Mouse (Mus musculus) embryonic fibroblast, embryonic 13.5 days (primary cell): ENCODE data around the gene Ube4a. TPM values are rescaled to one million over a fixed set of nuclear protein-coding genes. Genes with fewer than 3 reads are reported as not detected.
A peak's percentile ranks its signal among the peaks of the same experiment; 100 is the strongest.
"Not testable (repeated sequence)": the region's sequence is repeated elsewhere in the genome, so short reads cannot be mapped to it uniquely, and the experiment has no call there.

Experiments used
- H3K27ac ChIP-seq: 2 replicates; pipeline ENCODE4 v1.5.1; 2012; ENCODE audit warnings: low read length, control low read depth, inconsistent platforms; ENCODE audit not compliant: insufficient read depth
- H3K4me1 ChIP-seq: 2 replicates; pipeline ENCODE4 v1.6.1; 2011; ENCODE audit warnings: low read length; ENCODE audit not compliant: control insufficient read depth, insufficient read depth
- H3K4me3 ChIP-seq: 2 replicates; pipeline ENCODE4 v1.5.1; 2011; ENCODE audit warnings: mild to moderate bottlenecking, control low read depth, low read length; ENCODE audit not compliant: insufficient read depth
- CTCF ChIP-seq: IDR thresholded peaks from 2 replicates; pipeline ENCODE4 v1.5.1; 2011; ENCODE audit warnings: mild to moderate bottlenecking, control low read depth, low read length, moderate library complexity, borderline replicate concordance; ENCODE audit not compliant: insufficient read depth
- POLR2A ChIP-seq: IDR thresholded peaks from 2 replicates; pipeline ENCODE4 v1.6.1; 2011; ENCODE audit warnings: low read depth, mild to moderate bottlenecking, control low read depth, low read length, moderate library complexity
- polyA plus RNA-seq: library from polyadenylated mRNA; stranded (reverse); fragments of >200 nt; gene quantifications from 2 replicates; pipeline ENCODE4 v1.2.4, GENCODE M21; 2011; ENCODE audit warnings: low read depth; ENCODE audit not compliant: missing spikeins, insufficient read length

Gene Ube4a
- polyA plus RNA-seq, 1 experiment: 56.9 TPM

DNA sequence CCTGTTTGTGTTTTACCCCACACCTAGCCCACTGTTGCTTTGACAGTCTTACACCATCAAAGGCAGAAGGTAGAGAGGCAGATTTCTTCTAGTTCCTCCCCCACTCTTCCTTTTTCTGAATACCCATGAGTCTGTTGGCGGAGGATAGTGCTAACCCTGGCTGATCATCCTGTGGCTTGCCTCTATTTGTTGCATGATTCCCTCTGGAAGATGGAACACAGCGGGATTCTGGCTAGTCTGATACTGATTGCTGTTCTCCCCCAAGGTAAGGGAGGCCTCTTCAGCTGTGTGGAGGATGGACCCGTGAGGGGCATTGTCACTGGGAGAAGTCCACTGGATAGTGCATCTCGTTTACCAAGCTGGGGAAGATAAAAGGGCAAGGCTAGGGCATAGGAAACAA is 16.3 kb upstream of the Ube4a start, which contains the start of gene Cd3d:
Gene Cd3d (plus strand): TSS at position 111 of the 400 bp plus-strand sequence.
- TF ChIP-seq POLR2A: no peak
- TF ChIP-seq CTCF: no peak
- Histone ChIP-seq H3K27ac (no peak within 1 kb of the TSS), H3K4me3 (no peak within 1 kb of the TSS), H3K4me1 (no peaks in the 10 kb centered on the region)

DNA sequence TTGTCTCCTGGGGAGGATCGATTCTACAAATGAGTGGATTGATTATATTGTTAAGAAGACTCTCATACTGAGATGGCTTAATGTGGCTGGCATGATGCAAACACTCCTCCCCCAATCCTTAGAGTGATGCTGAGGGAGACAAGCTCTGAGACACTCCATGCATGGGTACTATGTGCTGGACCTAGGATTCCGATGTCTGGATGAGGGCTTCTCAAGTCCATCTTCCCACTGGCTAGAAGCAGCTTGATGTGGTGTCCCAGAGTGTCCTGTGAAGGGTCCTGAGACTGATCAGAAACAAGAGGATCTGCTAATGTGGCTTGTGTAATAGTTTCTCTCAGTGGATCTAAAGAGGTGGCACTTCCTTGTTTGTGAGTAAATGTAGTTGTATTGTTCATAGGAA is 15.7 kb upstream of the Ube4a start:
- TF ChIP-seq POLR2A (no peak), CTCF (no peak)
- no peak overlapping the region for H3K27ac ChIP-seq
- H3K4me3 ChIP-seq: no peak overlapping the region
- H3K4me1 ChIP-seq: no peaks in the 10 kb centered on the region

DNA sequence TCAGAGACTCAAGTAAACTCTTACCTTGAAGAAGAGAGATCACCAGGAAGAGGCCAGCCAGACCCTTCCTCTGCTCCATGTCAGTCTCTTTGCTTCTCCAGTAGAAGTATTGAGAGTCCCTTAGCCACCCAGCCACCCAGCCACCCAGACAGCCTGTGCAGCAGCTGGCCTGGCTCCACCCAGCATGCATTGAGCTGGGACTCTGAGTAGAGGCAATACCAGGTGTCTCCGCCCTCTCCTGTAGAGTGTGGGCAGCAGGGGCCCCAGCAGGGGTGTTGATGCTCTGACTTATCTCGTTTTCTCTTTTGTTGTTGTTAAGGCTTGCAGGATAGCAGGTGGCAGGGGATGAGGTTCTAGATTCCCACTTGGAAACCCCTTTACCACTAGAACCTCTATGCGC is 14.8 kb upstream of the Ube4a start, which contains the start of gene Cd3g:
Gene Cd3g (minus strand): TSS at position 190 of the 400 bp plus-strand sequence.
- TF ChIP-seq POLR2A (no peak), CTCF (no peak)
- H3K4me1 ChIP-seq: no peaks in the 10 kb centered on the region
- H3K27ac ChIP-seq: no peak within 1 kb of the TSS
- H3K4me3 ChIP-seq: no peak within 1 kb of the TSS

DNA sequence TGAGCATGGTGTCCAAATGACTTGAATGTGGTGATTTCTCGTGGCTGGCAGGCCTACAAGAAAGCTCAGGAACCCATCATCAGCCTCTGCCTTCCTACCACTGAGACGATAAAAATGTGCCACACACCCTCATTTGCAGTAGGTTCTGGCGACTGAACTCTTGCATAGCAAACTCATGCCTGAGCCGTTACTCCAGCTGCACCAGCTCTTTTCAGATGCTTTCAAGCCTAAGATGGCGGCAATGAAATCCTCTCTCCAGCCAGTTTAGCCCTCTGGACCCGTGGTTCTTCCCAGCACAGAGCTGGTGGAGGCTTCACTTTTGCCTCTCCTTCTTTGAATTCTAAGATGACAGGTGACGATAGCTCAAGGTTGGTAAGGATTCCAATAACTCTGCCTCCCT is 14.4 kb upstream of the Ube4a start:
- no peak for TF ChIP-seq POLR2A
- TF ChIP-seq CTCF: no peak
- Histone ChIP-seq H3K4me1 (no peaks in the 10 kb centered on the region), H3K27ac (no peak overlapping the region), H3K4me3 (no peak overlapping the region)

DNA sequence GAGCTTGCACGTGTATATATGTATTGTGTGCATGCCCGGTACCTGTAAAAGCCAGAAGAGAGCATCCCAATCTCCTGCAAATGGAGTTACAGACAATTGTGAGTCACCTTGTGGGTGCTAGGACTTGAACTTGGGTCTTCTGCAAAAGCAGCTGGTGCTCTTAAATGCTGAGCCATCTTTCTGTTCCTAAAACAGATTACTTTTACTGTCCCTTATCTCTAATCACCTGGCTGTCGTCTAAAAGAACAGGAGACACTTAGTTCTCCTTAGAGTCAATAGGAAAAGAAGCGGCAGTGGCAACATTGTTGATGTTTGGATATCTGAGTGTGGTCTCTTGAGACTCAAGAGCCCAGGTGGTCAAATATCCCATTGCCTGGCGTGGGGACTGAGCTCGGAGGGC is 12.4 kb upstream of the Ube4a start:
- H3K4me1 ChIP-seq: no peaks in the 10 kb centered on the region
- no peak overlapping the region for H3K4me3 ChIP-seq
- no peak overlapping the region for H3K27ac ChIP-seq
- TF ChIP-seq POLR2A (no peak), CTCF (no peak)

DNA sequence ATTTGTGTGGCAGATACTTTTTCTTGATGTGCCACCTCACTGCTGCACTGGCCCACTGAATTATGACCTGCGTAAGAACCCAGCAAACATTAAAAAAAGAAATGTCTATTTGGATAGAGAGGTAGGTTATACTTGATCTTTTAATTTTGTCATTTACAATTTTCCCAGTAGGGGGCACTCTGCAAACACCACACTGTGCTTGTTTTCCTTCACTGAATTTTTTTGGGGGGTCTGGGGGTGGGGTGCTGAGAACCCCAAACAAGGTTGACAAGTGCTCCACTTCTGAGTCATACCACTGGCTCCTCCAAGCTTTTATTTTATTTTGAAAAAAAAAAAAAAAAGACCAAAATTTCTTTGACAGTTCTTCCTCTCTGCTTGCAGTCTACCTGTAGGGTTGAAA is 4.0 kb upstream of the Ube4a start:
- no peak overlapping the region for H3K27ac ChIP-seq
- no peak for TF ChIP-seq POLR2A
- no peak for TF ChIP-seq CTCF
- no peak overlapping the region for H3K4me3 ChIP-seq
- H3K4me1 ChIP-seq: peaks cover 3% of the 10 kb centered on the region; the same call in 1 of the 2 replicates

DNA sequence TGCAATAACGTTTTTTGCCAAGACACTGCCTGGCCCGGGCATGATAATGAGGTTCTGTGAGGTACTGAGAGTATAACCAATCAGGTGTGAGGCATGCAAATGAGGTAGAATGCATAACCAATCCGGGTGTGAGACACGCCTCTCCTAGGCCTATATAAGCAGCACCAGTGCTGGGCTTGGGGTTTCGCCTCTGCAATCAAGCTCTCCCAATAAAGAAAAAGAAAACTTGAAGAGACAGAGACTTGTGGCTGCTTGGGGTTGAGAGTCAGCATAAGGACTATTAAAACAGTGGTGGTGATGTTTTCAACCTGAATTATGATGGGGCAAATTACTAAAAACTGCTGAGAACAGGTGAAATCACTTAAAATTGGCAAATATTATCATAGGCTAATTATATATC is 2.4 kb upstream of the Ube4a start:
- not testable (repeated sequence) for H3K4me3 ChIP-seq, H3K27ac ChIP-seq, H3K4me1 ChIP-seq

DNA sequence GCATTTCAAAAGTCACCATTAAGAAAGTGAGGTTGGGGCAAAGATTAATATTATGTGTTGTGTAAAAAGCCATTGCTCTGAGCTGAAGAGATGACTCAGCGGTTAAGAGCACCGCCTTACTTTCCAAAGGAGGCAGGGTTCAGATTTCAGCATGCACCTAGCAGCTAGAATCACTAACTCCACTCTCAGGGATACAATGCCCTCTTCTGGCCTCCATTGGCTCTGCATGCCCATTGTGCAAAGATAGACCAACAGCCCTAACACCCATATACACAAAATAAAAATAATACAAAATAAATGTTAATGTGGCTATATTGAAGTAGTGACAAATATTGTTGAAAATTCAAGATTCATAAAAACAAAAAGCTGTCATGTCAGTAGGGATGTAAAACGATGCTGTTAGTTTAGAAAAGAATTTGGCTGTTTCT is 1.4 kb upstream of the Ube4a start:
- TF ChIP-seq POLR2A (0 out of 2 replicates have a peak, but pooled peaks have one; percentile 12), CTCF (peak; percentile 39; the same call in 1 of the 2 replicates)
- H3K4me3 ChIP-seq: no peak overlapping the region
- no peak overlapping the region for H3K27ac ChIP-seq
- peaks cover 3% of the 10 kb centered on the region; the same call in 1 of the 2 replicates for H3K4me1 ChIP-seq

DNA sequence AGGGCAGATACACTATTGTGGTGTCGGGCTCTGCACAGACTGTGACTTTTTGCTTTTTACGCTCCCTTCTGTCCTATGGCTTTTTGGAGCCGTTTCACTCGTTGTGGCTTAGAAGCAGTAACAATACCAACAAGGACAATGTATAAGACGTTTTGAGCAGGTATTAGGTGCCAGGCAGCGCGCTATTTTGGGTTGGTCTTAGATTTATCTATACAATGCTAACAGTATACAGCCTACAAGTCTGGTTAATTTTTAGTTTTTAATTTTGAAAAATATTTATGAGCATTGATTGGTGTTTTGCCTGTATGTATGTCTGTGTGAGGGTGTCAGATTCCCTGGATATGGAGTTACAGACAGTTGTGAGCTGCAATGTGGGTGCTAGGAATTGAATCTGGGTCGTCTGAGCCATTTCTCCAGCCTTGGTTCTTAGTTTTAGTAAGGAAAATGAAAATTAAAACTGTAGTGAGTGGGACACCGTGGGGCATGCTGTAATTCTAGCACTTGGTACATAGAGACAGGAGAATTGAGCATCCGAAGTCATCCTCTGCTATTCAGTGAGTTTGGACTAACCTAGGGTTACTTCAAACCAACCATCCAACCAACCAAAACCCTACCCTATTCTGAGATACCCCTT is 550 bp upstream of the Ube4a start:
- H3K4me3 ChIP-seq: peak overlapping the region; percentile 73
- H3K4me1 ChIP-seq: peaks cover 3% of the 10 kb centered on the region; the same call in 1 of the 2 replicates
- TF ChIP-seq POLR2A: peak; percentile 31
- TF ChIP-seq CTCF: no peak
- peak overlapping the region; percentile 78 for H3K27ac ChIP-seq

DNA sequence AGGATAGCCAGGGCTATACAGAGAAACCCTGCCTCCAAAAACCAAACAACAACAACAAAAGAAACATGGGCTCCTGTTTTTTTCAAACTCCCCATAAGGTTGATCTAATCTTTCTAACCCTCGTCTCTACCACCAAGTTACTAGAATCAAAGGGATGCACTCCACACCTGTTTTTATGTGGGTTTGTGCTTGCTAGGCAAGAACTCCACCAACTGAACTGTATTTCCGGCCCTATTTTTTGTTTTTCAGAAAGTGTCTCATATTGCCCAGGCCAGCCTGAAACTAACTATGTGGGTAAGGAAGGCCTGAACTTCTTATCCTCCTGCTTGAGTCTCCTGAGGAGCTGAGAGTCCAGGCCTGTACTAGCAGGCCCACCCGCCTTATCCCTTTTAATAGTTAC is 11.0 kb downstream of the Ube4a start:
- Histone ChIP-seq H3K4me1 (no peaks in the 10 kb centered on the region), H3K4me3 (no peak overlapping the region), H3K27ac (no peak overlapping the region)
- TF ChIP-seq POLR2A (no peak), CTCF (no peak)
